Mouse (Mus musculus): ENCODE measurements around the gene Btbd18.

- no peak for TF ChIP-seq CTCF (IDR thresholded peaks at IDR 0.05; ENCODE audit: borderline replicate concordance, extremely low read depth, insufficient read depth, insufficient read length)
- no peak for TF ChIP-seq POLR2A (IDR thresholded peaks at IDR 0.05; ENCODE audit: borderline replicate concordance, extremely low read depth, insufficient read depth, insufficient read length, poor library complexity, severe bottlenecking)
Measured at GRCm38 (mm10) chr2:84626366-84626975, 32.4 kb upstream of the Btbd18 start.

Measured in brain, embryonic 14.5 days (tissue).